Mouse (Mus musculus): ENCODE results near the gene Ncor2. TPM values are rescaled to one million over a fixed set of nuclear protein-coding genes. Genes with fewer than 3 reads are reported as not detected.
A peak's percentile ranks its signal among the peaks of the same experiment; 100 is the strongest.

Gene Ncor2
- polyA plus RNA-seq, 2 experiments = 3.5 to 4.4 TPM

- Histone ChIP-seq H3K4me1 (replicated peaks; ENCODE audit: control insufficient read depth in 2 of 2, insufficient read depth in 2 of 2, low read length in 1 of 2) (peaks cover 17 to 20% of the 10 kb centered on the region in 2 experiments), H3K27ac (no peak overlapping the region), H3K9ac (replicated peaks) (no peak overlapping the region), H3K27me3 (ENCODE audit: control insufficient read depth, insufficient read depth, low read length) (no peaks in the 10 kb centered on the region), H3K4me3 (ENCODE audit: insufficient read depth in 1 of 2, low read depth in 2 of 2, low read length in 2 of 2) (no peak overlapping the region), H3K9me3 (ENCODE audit: control insufficient read depth, low read length) (no peaks in the 10 kb centered on the region), H3K36me3 (replicated peaks; ENCODE audit: control insufficient read depth, insufficient read depth, low read depth) (no peaks in the 10 kb centered on the region), H3K4me2 (ENCODE audit: low read depth) (no peak overlapping the region)
- DNase-seq (ENCODE audit: low read depth in 3 of 3, low spot score in 3 of 3) (no peak), ATAC-seq (ENCODE audit: insufficient read depth) (no peak)
- TF ChIP-seq EP300 (IDR thresholded peaks at IDR 0.05; ENCODE audit: low read depth) = no peak
- no peak for TF ChIP-seq CTCF (IDR thresholded peaks at IDR 0.05; ENCODE audit: low read depth)
- 42% methylated on average over 12 of the region's 12 CpGs for WGBS (ENCODE audit: insufficient replicate concordance)
These were observed 19.7 kb downstream of the Ncor2 start for GRCm38 (mm10) chr5:125159293-125159692.

- TF ChIP-seq CTCF (IDR thresholded peaks at IDR 0.05; ENCODE audit: low read depth) (no peak), EP300 (IDR thresholded peaks at IDR 0.05; ENCODE audit: low read depth) (no peak)
- peak overlapping the region; percentile 41 for H3K4me2 ChIP-seq (ENCODE audit: low read depth)
- H3K9me3 ChIP-seq (ENCODE audit: control insufficient read depth, low read length) = no peaks in the 10 kb centered on the region
- H3K4me1 ChIP-seq (replicated peaks; ENCODE audit: control insufficient read depth in 2 of 2, insufficient read depth in 2 of 2, low read length in 1 of 2) = peaks cover 17% of the 10 kb centered on the region in 2 experiments
- no peaks in the 10 kb centered on the region for H3K36me3 ChIP-seq (replicated peaks; ENCODE audit: control insufficient read depth, insufficient read depth, low read depth)
- H3K27ac ChIP-seq = no peak overlapping the region
- no peak overlapping the region; the same call in 1 of the 2 replicates for H3K9ac ChIP-seq (replicated peaks)
- H3K4me3 ChIP-seq (ENCODE audit: insufficient read depth in 1 of 2, low read depth in 2 of 2, low read length in 2 of 2) = no peak overlapping the region
- ATAC-seq (ENCODE audit: insufficient read depth) = peak; percentile 75
- DNase-seq (ENCODE audit: low read depth in 3 of 3, low spot score in 3 of 3) = peak in 1 of 3 experiments; percentile 28
- H3K27me3 ChIP-seq (ENCODE audit: control insufficient read depth, insufficient read depth, low read length) = no peaks in the 10 kb centered on the region
- WGBS (ENCODE audit: insufficient replicate concordance) = 10% methylated on average over 21 of the region's 21 CpGs
These were observed 20.6 kb downstream of the Ncor2 start for GRCm38 (mm10) chr5:125158232-125158961.

- no peaks in the 10 kb centered on the region for H3K27me3 ChIP-seq (ENCODE audit: control insufficient read depth, insufficient read depth, low read length)
- no peak overlapping the region for H3K9ac ChIP-seq (replicated peaks)
- H3K4me3 ChIP-seq (ENCODE audit: insufficient read depth in 1 of 2, low read depth in 2 of 2, low read length in 2 of 2) = no peak overlapping the region
- no peaks in the 10 kb centered on the region for H3K9me3 ChIP-seq (ENCODE audit: control insufficient read depth, low read length)
- DNase-seq (ENCODE audit: low read depth in 3 of 3, low spot score in 3 of 3) (no peak), ATAC-seq (ENCODE audit: insufficient read depth) (no peak)
- no peak overlapping the region for H3K27ac ChIP-seq
- H3K36me3 ChIP-seq (replicated peaks; ENCODE audit: control insufficient read depth, insufficient read depth, low read depth) = no peaks in the 10 kb centered on the region
- TF ChIP-seq EP300 (IDR thresholded peaks at IDR 0.05; ENCODE audit: low read depth) (no peak), CTCF (IDR thresholded peaks at IDR 0.05; ENCODE audit: low read depth) (0 out of 2 replicates have a peak, but pooled peaks have one; percentile 1)
- H3K4me1 ChIP-seq (replicated peaks; ENCODE audit: control insufficient read depth in 2 of 2, insufficient read depth in 2 of 2, low read length in 1 of 2) = peaks cover 17 to 21% of the 10 kb centered on the region in 2 experiments
- WGBS (ENCODE audit: insufficient replicate concordance) = 56% methylated on average over 8 of the region's 8 CpGs
- no peak overlapping the region for H3K4me2 ChIP-seq (ENCODE audit: low read depth)
These were observed 21.5 kb downstream of the Ncor2 start for GRCm38 (mm10) chr5:125157375-125158033.

- Histone ChIP-seq H3K4me1 (replicated peaks; ENCODE audit: control insufficient read depth in 2 of 2, insufficient read depth in 2 of 2, low read length in 1 of 2) (peaks cover 17 to 24% of the 10 kb centered on the region in 2 experiments), H3K4me2 (ENCODE audit: low read depth) (no peak overlapping the region), H3K27me3 (ENCODE audit: control insufficient read depth, insufficient read depth, low read length) (no peaks in the 10 kb centered on the region), H3K36me3 (replicated peaks; ENCODE audit: control insufficient read depth, insufficient read depth, low read depth) (no peaks in the 10 kb centered on the region), H3K27ac (no peak overlapping the region), H3K9ac (replicated peaks) (no peak overlapping the region), H3K4me3 (ENCODE audit: insufficient read depth in 1 of 2, low read depth in 2 of 2, low read length in 2 of 2) (no peak overlapping the region), H3K9me3 (ENCODE audit: control insufficient read depth, low read length) (no peaks in the 10 kb centered on the region)
- WGBS (ENCODE audit: insufficient replicate concordance) = 77% methylated on average over 22 of the region's 22 CpGs
- no peak for DNase-seq (ENCODE audit: low read depth in 3 of 3, low spot score in 3 of 3)
- TF ChIP-seq EP300 (IDR thresholded peaks at IDR 0.05; ENCODE audit: low read depth) = no peak
- no peak for TF ChIP-seq CTCF (IDR thresholded peaks at IDR 0.05; ENCODE audit: low read depth)
- no peak for ATAC-seq (ENCODE audit: insufficient read depth)
These were observed 22.4 kb downstream of the Ncor2 start for GRCm38 (mm10) chr5:125156418-125157205.

All from liver, embryonic 14.5 days (tissue).